Mouse (Mus musculus): ENCODE results near the gene Csmd2. TPM values are rescaled to one million over a fixed set of nuclear protein-coding genes. Genes with fewer than 3 reads are reported as not detected.

Gene Csmd2
- total RNA-seq, 2 experiments from 2014 or later = 0.12 to 0.17 TPM

DNA sequence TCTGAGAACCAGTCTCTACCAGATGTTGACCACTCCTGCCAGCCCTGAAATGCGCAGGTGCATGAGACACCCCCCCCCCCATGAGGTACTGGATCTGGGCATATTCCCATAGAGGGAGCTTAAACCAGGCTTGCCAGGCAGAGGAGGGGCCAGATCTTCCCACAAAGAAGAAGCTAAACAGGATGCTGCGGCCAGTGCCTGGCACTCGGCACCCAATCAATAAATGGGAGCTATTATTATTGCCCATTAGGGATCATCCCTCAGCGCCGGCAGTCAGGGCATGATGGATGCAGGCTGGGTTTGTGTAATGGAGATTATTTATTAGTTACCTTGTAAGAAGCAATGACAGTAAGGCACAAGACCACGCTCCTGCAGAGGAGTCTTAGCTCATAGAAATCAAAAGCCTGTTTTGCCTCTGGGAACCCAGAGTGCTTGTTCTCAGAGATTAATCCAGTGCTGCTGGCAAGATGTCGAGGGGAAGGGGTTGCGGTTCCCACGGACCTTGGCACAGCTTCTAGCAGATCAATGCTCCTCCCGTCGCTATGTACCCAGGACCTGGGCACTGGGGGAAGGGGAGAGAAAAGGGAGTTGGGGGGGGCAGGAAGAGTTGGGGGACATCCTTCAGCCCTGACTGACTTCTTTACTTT is 146.8 kb downstream of the Csmd2 start:
- intact Hi-C loops (cut with DNase I) = no loop called here
- no peak for DNase-seq

DNA sequence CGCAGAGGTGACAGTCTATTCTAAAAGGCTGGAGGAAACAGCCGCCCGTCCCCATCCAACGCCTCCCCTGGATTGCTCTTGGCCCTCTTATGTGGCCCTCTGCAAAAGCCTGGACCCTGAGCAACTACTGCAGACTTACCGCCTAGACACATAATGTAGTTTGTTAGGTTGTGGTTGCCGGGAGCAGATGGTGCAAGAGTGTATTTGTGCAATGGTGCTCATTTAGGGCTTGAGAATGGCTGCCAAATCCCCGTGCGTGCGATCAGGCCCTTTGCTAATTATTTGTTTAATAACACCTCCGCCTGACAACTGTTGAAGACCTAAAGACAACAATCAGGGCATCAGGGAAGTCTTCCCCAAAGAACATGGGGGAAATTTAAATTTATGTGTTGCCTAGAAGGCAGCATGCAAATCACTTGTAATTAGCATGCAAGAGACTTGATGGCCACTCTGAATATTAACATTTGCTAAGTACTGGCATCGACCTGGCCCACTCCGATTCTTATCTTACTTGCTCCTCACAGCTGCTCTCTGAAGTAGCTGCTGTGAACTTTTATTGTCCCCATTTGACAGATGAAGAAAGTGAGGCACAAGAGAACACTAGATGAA is 147.5 kb downstream of the Csmd2 start:
- intact Hi-C loops (cut with DNase I) = no loop called here
- no peak for DNase-seq

DNA sequence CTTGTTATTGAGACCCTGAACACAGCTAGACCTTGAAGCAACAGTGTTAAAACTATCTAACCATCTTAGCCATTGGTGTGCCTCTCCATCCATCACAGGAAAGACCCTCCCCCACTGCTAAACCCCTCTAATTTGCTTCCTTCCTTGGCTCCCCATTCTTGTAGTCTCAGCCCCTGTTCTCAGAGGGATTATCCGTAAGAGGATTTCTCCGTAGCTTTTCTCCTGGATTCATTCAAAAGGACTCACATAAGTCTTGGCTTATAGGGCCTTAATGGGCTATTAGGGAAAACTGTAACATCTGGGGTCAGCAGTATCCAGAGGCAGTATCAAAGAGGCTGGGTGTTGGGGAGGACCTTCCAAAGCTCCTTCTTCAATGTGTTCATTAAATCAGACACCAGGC is 152.3 kb downstream of the Csmd2 start:
- intact Hi-C loops (cut with DNase I) = no loop called here
- DNase-seq = no peak

DNA sequence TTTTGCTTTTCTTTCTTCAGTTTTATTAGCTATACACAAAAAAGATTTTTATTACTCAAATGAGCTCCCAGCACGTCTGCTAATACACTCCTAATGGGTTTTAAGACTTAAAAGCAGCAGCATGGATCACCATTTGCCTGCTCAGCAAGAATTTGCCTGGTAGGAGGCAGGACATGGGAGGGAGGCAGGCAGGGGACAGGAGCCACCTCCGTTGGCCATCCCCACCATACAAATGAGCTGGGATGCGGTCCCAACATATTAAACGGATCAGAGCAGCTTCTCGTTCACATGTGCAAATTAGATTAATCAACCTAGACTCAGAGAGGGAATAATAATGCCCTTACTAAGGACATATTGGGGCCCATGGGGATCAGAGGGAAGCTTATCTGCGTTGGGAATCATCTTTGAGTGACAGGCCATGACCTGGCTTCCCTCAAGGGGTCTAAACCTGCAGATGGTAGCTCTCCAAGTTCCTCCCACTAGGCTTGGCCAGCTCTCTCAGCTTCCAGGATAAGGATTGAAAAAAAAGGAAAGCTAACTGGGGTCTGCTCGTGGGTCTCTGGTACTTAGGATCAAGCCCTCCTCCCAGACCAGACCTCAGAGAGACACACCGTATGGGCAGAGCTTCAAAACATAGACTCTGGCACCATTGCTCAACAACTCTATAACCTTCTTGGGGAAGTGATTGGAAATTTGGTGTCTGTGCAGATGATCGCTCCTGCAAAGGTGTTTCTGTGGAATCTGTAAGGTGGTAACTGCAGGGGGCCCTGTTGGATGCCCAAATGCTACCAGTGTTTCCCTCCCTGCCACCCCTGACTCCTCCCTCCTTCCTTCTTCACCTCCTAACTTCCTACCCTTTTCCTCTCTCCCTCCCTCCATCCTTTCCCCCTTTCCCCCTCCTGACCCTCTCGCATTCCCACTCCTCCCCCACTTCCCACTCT is 153.8 kb downstream of the Csmd2 start:
- DNase-seq = no peak
- intact Hi-C loops (cut with DNase I) = no loop called here

DNA sequence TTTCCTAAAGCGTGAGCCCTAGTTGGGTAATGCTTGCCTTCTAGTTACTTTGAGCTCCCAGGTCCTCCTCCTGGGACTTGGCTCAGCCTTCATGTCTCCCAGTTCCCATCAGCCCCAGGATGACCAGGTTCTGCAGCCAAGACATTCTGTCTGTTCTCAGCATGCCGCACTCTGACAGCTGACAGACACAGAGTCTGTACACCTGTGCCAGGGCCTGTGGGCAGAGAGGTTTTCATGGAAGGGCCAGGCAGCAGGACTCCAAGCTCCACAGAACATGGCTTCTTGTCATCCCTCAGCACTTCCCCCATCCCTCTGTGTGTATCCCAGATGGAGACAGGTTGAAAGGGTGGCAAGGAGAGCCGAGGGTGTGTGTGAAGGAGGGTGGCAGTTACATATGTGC is 154.6 kb downstream of the Csmd2 start:
- intact Hi-C loops (cut with DNase I) = no loop called here
- DNase-seq = no peak

DNA sequence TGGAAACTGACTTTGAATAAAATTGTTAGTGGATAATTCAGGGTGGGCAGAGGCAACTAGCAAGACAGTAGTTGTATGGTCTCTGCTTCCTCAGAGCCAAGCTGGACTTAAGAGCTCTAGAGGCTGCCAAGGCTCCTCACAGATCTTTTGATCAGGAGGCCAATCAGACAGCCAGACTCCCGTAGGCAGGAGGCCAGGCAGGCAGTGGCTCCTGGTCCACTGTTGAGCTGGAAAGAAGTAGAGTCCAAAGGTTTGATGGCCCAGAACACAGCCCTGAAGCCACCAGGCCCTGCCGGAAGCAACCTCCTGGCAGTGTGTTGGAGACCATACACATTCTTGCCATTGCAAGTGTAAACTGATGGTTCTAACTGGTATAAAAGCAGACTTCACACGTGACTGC is 155.5 kb downstream of the Csmd2 start:
- DNase-seq = no peak
- intact Hi-C loops (cut with DNase I) = no loop called here

DNA sequence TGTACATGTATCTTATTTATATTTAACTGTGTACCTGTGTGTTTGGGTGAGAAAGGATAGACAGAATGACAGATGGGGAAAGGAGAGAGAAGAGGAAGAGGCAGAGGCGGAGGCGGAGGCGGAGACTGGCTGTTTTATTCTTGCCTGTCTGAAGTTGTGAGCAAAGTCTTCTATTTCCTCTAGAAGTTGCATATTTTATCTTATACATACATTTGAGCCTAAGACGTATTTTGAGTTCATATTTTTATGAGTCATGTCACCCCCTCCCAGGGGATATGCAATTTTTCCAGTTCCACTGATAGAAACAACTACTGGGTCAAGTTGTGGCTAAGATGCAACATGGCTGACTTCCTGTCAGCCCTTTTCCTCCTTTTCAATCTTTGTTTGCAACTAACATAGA is 161.9 kb downstream of the Csmd2 start:
- DNase-seq = no peak
- intact Hi-C loops (cut with DNase I) = no loop called here

DNA sequence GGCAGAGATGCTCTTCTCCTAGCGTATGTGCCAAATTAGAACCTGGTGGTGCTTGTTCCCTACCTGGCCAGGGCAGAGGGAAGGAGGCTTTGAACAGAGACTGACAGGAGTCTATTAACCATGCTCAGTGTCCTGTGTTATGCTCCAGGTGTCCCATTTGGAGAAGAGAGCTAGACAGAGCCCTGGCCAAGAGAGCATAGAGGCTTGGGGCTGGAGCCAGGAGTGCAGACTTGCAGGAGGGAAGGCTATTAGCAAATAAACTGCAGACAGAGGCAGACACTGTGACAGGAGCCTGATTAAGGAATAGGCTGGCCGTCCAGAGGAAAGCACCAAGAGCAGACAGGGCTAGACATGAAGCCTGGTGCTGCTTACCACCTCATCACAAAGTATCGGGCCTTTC is 164.4 kb downstream of the Csmd2 start:
- intact Hi-C loops (cut with DNase I) = no loop called here

DNA sequence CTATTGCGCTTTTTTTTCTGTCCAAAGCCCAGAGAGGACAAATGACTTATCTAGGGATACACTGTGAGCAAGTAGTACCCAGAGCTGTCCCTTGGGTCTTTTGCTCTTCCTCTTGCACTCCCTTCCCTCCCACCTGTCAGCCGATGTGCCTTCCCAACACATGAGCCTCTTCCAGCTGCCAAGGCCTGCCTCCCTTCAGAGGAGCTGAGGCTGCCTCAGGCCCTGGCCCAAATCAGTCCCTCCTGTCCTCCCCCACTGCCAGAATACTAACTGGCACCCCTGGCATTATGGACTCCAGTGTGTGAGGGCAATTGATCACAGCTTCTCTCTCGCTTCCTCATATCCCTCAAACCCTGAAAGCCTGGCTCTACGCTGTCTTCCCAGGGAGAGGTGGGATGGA is 165.5 kb downstream of the Csmd2 start:
- no peak for DNase-seq
- intact Hi-C loops (cut with DNase I) = no loop called here

More for the DNA sequence above, 164.4 kb downstream of the Csmd2 start:
- no peak for DNase-seq

DNA sequence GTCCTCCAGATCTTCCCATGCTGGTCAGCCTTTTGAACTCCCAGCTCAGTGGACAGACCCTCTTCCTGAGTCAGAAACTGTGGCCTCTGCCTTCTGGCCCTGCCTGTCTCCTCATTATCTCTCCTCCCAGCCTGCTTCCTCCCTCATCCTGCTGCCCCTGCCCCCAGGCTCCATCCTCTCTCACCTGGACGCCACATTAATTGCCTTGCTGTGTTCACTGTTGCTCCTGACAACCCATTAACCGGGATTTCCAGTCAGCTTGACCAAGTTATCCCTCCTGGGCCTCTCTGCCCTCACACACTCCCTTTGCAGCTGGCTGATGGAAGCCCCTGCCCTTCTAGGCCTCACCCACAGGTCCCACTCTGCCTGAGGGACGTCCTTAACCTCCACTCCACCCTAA is 167.6 kb downstream of the Csmd2 start:
- intact Hi-C loops (cut with DNase I) = no loop called here
- DNase-seq = no peak

DNA sequence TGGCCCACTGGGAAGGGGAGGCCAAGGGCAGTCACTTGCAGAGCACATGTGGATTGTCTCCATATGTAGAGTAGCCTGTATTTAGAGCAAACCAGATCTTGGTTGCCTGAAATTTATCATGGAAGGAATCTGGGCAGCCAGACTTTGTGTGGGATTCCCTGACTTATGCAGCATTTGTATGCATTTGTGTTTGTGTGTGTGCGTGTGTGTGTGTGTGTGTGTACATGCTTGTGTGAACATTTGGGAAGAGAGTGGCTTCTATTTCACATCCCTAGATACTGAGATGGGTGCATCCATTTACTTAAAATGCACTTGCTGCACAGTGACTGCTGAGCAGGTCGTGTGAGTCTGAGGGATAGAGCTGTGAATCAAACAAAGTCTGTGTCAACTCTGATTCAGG is 173.0 kb downstream of the Csmd2 start:
- intact Hi-C loops (cut with DNase I) = no loop called here
- no peak for DNase-seq

DNA sequence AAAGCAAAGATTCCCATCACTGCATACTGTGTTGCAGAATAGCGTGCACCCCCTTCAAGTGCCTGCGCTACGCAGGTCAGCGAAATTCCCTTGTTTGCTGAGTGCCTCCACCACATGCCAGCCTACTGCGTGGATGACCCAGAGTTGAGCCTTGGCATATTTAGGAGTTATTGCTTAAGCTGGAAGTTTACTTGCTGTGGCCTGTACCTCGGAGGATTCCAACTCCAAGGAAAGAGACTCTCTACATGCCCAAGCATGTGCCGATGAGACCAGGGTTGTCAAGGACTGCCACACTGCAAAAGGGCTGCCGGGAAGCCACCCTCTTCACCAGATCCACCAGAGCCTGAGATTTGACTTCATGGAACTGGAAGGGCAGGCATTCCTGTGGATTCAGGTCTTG is 182.5 kb downstream of the Csmd2 start:
- intact Hi-C loops (cut with DNase I) = no loop called here
- DNase-seq = no peak

DNA sequence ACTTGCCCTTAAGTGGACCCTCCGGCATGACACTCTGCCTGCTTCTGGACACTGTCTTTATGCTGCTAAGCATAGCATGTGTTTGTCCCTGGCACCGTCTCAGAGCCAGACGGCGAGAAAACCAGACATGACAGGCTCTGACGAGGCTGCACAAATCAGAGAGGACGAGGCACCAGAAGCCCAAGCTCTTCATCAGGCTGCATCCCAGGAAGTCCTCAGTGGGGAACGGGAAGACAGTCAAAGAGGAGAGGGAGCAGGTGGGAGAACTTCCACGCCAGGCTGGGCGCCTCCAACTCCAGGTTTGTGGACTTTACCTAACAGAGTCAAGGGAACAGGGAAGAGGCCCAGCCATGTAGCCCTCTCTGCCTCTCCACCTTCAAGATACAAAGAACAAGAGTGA is 183.6 kb downstream of the Csmd2 start:
- no peak for DNase-seq
- intact Hi-C loops (cut with DNase I) = no loop called here

DNA sequence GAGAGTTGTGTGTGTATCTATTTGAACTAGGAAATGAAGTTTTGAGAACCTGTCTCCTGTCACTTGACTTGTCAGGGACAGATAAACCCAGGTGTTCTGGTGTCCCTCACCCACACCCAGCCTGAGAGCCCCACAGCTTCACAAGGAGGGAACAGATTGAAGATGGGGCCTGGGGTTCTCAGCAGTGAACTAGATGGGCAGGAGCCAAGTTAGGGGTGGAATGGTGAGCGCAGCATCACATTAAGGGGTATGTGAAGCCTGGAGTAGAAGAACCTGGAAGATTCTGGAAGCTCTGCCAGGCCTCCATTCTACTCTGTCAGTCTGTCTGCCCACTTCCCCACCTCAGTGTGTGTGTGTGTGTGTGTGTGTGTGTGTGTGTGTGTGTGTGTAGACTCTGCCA is 184.0 kb downstream of the Csmd2 start:
- intact Hi-C loops (cut with DNase I) = no loop called here

DNA sequence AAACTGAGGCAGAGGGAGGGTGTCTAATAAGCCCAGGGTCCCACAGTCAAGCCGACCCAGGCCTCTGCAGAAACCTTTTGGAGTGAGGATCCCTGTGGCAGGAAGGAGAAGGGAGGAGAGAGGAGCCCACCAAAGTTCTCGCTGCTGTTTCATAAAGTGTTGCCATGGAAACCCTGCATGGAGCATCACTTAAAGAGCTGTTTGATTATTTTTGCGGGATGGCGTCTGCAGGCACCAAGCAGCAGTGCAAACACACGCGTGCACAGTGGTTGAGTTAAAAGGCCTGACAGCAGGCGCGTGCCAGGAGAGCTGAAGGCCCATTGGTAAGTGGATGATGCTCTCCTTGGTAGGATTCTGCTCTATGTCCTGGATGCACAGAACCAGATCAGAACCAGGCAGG is 191.3 kb downstream of the Csmd2 start:
- intact Hi-C loops (cut with DNase I) = no loop called here
- DNase-seq = no peak

More for the DNA sequence above, 184.0 kb downstream of the Csmd2 start:
- DNase-seq = no peak

DNA sequence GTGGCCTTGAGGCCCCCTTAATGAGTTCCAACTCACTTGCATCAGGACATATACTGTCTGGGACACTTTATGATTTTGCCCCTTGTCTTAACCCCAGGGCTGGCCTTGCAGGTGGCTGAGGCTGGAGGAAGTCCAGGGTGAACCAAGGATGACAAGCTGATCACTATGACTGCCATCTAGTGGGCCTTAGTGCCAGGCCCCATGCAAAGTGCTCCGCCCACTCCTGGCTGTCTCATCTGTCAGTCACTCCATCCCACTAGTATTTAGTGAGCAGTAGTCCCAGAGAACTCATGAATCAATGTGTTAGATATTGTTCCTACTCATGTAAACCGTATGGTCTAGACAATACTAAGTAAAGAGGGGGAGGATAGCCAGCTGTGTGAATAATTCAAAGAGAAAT is 191.9 kb downstream of the Csmd2 start:
- intact Hi-C loops (cut with DNase I) = no loop called here

DNA sequence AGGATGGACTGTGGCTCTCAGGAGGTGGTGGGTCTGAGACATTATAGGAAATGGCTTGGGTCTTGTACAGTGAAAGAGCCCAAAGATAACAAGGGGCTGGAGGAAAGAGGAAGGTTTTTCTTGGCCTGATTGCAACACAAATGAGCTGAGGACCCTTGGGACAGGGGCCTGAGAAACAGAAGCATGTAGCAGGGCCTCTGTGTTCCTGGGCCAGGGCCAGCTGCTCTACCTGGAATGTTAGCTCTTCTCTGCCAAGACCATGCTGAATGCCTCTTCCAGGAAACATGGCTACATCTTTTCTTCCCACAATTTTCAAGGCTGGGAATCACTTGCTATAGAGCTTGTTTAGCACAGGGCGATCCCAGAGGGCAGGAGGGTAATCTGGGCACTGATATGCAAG is 197.1 kb downstream of the Csmd2 start:
- DNase-seq = no peak
- intact Hi-C loops (cut with DNase I) = no loop called here

More for the DNA sequence above, 191.9 kb downstream of the Csmd2 start:
- peak in 1 of 2 experiments; percentile 9 for DNase-seq

DNA sequence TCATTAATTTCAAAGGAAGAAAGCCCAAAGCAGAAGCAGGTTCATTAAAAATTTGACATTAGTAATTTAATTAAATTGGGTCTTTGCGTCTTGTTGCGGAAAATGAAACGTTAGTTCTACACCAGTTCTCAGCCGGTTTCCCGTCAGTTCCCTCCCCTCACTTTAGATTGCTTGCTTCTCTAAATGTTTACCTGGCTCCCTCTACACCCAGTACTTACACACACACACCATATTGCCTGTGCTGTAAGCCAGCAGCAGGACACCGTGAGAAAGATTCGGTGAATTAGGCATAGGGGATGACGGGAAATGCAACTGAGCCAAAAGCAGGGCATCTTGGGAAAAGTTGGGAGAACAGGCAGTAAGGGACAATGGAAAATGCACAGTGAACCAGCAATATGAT is 206.8 kb downstream of the Csmd2 start:
- DNase-seq = no peak
- intact Hi-C loops (cut with DNase I) = no loop called here

DNA sequence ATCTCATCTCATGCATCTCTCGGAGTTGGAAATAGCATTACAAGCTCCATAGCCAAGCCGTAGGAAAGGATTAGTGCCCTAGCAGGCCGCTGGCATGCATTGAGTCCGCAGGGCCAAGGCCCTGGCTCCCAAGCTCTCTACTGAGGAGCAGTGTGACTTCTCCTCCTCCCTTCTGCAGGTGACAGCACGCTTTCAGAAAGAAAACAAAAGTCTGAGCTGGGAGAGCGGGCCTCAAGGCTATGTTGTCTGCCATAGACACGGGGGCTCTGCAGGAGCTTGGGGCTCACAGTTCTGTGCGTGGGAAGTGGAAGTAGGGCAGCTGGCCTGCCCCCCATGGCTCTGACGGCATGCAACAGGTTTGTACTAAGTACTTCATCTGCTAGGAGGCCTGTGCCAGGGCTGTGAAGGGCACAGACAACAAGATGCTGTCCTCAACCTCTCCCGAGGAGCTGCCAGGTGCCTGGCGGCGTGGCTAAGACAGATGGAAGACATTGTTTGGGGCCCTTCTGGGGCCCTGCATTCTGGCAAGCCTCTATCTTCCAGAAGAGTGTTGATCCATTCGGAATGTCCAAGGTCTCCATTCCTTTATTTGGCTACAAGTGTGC is 230.4 kb downstream of the Csmd2 start:
- DNase-seq = no peak
- intact Hi-C loops (cut with DNase I) = no loop called here

DNA sequence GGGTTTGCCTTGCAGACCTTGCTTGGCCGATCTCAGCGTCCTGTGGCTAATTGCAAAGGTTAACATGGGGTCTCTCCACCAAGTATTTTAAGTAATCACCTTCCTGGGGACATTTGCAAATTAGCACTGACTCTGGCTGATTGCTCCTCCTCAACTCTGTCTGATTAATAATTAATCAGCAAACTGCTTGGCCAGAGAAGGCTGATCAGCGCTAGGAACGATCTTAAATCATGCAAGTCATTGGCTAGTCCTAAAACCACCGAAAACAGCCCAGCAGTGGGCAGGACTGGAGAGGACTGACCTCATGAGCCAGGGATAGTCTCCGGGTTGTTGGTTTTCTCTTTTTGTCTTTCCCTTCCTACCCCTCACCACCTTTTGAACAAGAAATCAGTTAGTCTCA is 236.8 kb downstream of the Csmd2 start:
- DNase-seq = no peak
- intact Hi-C loops (cut with DNase I) = no loop called here

Measured in heart, postnatal 14 days (tissue).